Comparison of ENCODE assay signal across 8 mouse cellular contexts in genomic region chr9:40685801-40686420, GRCm38 (mm10). TPM values are rescaled to one million over a fixed set of nuclear protein-coding genes. Genes with fewer than 3 reads are reported as not detected.
DNase-seq lines count a peak whose midpoint lies in the region; ATAC-seq lines count a peak whose summit lies in the region.

TSS of gene Clmp (plus strand) at chr9:40685962.

- no peaks in the 10 kb centered on the region for H3K36me3 ChIP-seq in kidney, embryonic 14.5 days (ENCODE audit: control insufficient read depth, insufficient read depth, low read length)
- no peaks in the 10 kb centered on the region for H3K36me3 ChIP-seq in heart, embryonic 13.5 days
- H3K36me3 ChIP-seq in midbrain, embryonic 13.5 days: no peaks in the 10 kb centered on the region

- H3K4me1 ChIP-seq in kidney, embryonic 14.5 days (ENCODE audit: control insufficient read depth, insufficient read depth, low read length): peaks cover 11% of the 10 kb centered on the region; the same call in 1 of the 2 replicates
- peaks cover 5% of the 10 kb centered on the region; the same call in 1 of the 2 replicates for H3K4me1 ChIP-seq in heart, embryonic 13.5 days
- H3K4me1 ChIP-seq in midbrain, embryonic 13.5 days (replicated peaks): peaks cover 37% of the 10 kb centered on the region

- H3K4me2 ChIP-seq in kidney, embryonic 14.5 days (replicated peaks; ENCODE audit: low read depth, low read length): peak within 1 kb of the TSS; percentile 86
- peak within 1 kb of the TSS; percentile 98 for H3K4me2 ChIP-seq in heart, embryonic 13.5 days
- peak within 1 kb of the TSS; percentile 86 for H3K4me2 ChIP-seq in midbrain, embryonic 13.5 days (replicated peaks)

- H3K9ac ChIP-seq in kidney, embryonic 14.5 days (ENCODE audit: low read depth, low read length): peak within 1 kb of the TSS; percentile 84
- H3K9ac ChIP-seq in heart, embryonic 13.5 days: peak within 1 kb of the TSS; percentile 88
- peak within 1 kb of the TSS; percentile 94 for H3K9ac ChIP-seq in midbrain, embryonic 13.5 days (replicated peaks)

- DNase-seq in kidney, adult 8-10 months: no peak
- peak; percentile 76 for DNase-seq in NIH3T3 (ENCODE audit: low read depth)
- DNase-seq in embryo, embryonic 10 days (ENCODE audit: low spot score): peak; percentile 64
- no peak for DNase-seq in left cerebral cortex, adult 8-10 months (ENCODE audit: low spot score in 2 of 2)
- DNase-seq in spleen, postnatal 10 days (ENCODE audit: low spot score in 2 of 2): no peak

- H3K27me3 ChIP-seq in kidney, embryonic 14.5 days (ENCODE audit: control insufficient read depth, insufficient read depth, low read length): peaks cover 4% of the 10 kb centered on the region; the same call in 1 of the 2 replicates
- peaks cover 49% of the 10 kb centered on the region for H3K27me3 ChIP-seq in heart, embryonic 13.5 days (replicated peaks)
- H3K27me3 ChIP-seq in midbrain, embryonic 13.5 days: peaks cover 10% of the 10 kb centered on the region; the same call in 1 of the 2 replicates

- peak within 1 kb of the TSS; percentile 79 for H3K4me3 ChIP-seq in kidney, embryonic 14.5 days (ENCODE audit: low read length)
- peak within 1 kb of the TSS; percentile 77 for H3K4me3 ChIP-seq in heart, embryonic 13.5 days
- peak within 1 kb of the TSS; percentile 81 for H3K4me3 ChIP-seq in midbrain, embryonic 13.5 days (replicated peaks)

- WGBS in kidney, embryonic 14.5 days: under 1% methylated on average over 48 of the region's 53 CpGs
- WGBS in heart, embryonic 13.5 days: under 1% methylated on average over 53 of the region's 53 CpGs
- WGBS in midbrain, embryonic 13.5 days: 0% methylated on average over 48 of the region's 53 CpGs

- ATAC-seq in kidney, embryonic 14.5 days (ENCODE audit: low FRiP score, low TSS enrichment): peak; percentile 82
- ATAC-seq in heart, embryonic 13.5 days (ENCODE audit: extremely low read depth, insufficient number of reproducible peaks, low FRiP score, low TSS enrichment): peak; percentile 26; the same call in 1 of the 2 replicates
- ATAC-seq in midbrain, embryonic 13.5 days: peak; percentile 80

- H3K9me3 ChIP-seq in kidney, embryonic 14.5 days (ENCODE audit: control insufficient read depth, low read length): no peaks in the 10 kb centered on the region
- H3K9me3 ChIP-seq in heart, embryonic 13.5 days: no peaks in the 10 kb centered on the region
- no peaks in the 10 kb centered on the region for H3K9me3 ChIP-seq in midbrain, embryonic 13.5 days

- H3K27ac ChIP-seq in kidney, embryonic 14.5 days (ENCODE audit: low read depth, low read length): peak within 1 kb of the TSS; percentile 93
- H3K27ac ChIP-seq in heart, embryonic 13.5 days (replicated peaks): peak within 1 kb of the TSS; percentile 91
- peak within 1 kb of the TSS; percentile 94 for H3K27ac ChIP-seq in midbrain, embryonic 13.5 days

RNA-seq across cellular contexts. Expression of gene Clmp, which starts in this region (rescaled TPM):
- polyA plus RNA-seq in kidney, embryonic 14.5 days (2014; fragmentation: Nextera tagmentation; extraction: Ambion mirVana): 39.0 and 41.5 TPM in 2 replicates
- 8.4 and 9.4 TPM in 2 replicates for polyA plus RNA-seq in heart, embryonic 13.5 days (2015; fragmentation: Nextera tagmentation; extraction: Ambion mirVana)
- 10 to 100 TPM; 23.9 to 26.1 (median 25.0) TPM for total RNA-seq in left cerebral cortex, adult 8-10 months (2022)
- polyA plus RNA-seq in midbrain, embryonic 13.5 days (2015; fragmentation: Nextera tagmentation; extraction: Ambion mirVana): 43.6 and 45.8 TPM in 2 replicates

Comparison
In these comparisons a context has a peak if more than half of its experiments do, and no peak if none do; other contexts are left out.
1. ATAC-seq: peak in every context shown above with its lines; median percentile 82 in kidney, embryonic 14.5 days; 80 in midbrain, embryonic 13.5 days; 26 in heart, embryonic 13.5 days.
2. DNase-seq: peak in NIH3T3 (single experiment) and embryo, embryonic 10 days (single experiment); none in kidney, adult 8-10 months (0 of 2), left cerebral cortex, adult 8-10 months (0 of 2) and spleen, postnatal 10 days (0 of 2).
3. Peak in every context shown above with its lines, with median percentiles within 50 percentile points of each other: H3K27ac ChIP-seq, H3K4me2 ChIP-seq, H3K4me3 ChIP-seq and H3K9ac ChIP-seq.